Mouse (Mus musculus) inflammation-experienced regulatory T-cells, adult 16 weeks (primary cell): Measurements from ENCODE around the gene Tcte2. TPM values are rescaled to one million over a fixed set of nuclear protein-coding genes. Genes with fewer than 3 reads are reported as not detected.

Experiments used
- polyA plus RNA-seq: library from polyadenylated mRNA; unstranded; fragments of 100-300 nt; shearing (Covaris generic); gene quantifications from one replicate; pipeline ENCODE4 v1.2.1, GENCODE M21; 2017

Gene Tcte2
- not detected for polyA plus RNA-seq

DNA sequence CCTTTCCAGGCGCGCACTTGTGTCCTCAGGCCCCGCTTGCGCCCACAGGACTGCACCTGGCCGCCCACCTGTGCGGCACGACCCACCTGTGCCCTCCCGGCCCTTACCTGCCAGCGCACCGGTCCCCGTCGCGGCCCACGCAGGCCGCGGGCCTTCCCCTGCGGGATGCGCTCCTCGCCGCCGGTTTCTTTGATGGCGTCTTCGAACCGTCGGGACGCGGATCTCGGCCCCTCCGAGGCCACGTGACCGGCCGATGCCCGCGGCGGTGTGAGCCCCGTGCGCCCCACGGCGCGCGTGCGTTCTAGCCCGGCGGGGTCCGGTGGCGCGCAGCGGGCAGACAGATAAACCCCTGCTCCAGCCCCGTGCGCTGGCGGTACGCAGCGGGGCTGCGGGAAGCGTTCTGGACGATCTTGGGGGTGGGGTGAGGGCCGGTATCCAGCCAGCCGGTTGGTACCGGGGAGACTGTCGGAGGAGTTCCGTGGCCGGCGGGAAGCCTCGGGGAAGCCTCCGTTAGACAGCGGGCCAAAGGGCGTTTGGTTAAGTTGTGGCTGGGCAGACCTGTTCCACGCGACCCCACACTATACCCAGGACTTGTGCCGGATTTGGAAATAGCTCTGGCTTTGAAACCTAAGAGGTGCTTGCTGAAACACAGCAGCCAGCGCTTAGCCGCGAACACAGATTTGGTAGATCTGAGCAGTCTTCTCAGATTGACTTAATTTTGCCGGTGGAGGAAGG, at the start of gene Tcte2:
Gene Tcte2, minus strand, starts transcription at position 647 of the 735 bp plus-strand sequence.

DNA sequence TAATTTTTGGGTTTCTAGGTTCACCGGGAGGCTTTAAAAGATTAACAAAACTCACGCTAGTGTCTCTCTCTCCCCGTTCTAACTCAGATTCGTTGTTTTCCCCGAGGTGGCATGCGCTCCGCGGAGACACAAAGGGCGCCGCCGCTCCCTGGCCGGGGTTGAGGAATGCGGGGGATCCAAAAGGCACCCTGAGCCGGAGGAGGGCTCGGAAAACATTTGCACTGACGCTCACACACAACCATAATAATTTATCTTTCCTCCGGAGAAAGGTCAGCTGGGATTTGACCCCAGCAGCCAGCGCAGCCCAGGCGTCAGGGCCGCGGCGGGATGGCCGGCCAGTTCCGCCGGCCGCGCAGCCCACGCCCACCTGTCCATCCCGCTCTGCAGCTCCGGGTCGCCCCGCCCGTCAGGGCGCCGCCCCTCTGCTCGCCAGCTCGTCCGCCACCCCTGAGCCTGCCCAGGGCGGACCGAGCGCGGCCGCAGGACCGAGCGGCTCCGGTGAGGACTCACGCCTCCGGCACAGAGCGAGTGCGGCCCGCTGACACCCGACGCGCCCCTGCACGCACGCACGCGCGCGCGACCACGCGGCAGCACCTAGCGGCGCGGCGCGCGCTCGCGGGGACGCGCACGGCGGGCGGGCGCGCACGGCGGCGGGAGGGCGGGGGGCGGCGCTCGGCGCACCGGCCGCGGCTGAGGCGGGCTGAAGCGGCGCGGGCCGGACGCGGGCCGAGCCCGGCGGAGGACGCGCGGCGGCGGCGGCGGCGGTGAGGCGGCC, 1.6 kb downstream of the Tcte2 start, which contains the start of gene Afdn:
Gene Afdn, plus strand, starts transcription at position 687 of the 775 bp plus-strand sequence.

Other genes with a start within 250 kb of the Tcte2 start
- 2.2 TPM for gene Afdn, start 1.3 kb downstream of the Tcte2 start, polyA plus RNA-seq
- gene Gm7168, start 186.5 kb upstream of the Tcte2 start, polyA plus RNA-seq = not detected
- not detected for gene Gm7356, start 241.9 kb upstream of the Tcte2 start, polyA plus RNA-seq